Mouse (Mus musculus) liver, embryonic 14.5 days (tissue): Measurements from ENCODE around the gene Cacnb4. TPM values are rescaled to one million over a fixed set of nuclear protein-coding genes. Genes with fewer than 3 reads are reported as not detected.

ENCODE experiments used
- ATAC-seq: fragments of 200-750 bp; cut with Nextera tagmentation; 2 replicates; pipeline ENCODE4 v1.8.0; 2017; ENCODE audit warnings: moderate number of reproducible peaks, mild to moderate bottlenecking, moderate library complexity; ENCODE audit not compliant: insufficient read depth
- DNase-seq, 3 experiments: peaks; one replicate each; pipeline ENCODE4 v3.0.0-alpha.2; 2012 to 2013; ENCODE audit warnings: low read depth in 3 of 3, low spot score in 3 of 3
- H3K27ac ChIP-seq: fragments of 300-500 bp; sonication (generic); 2 replicates; pipeline ENCODE4 v1.5.1; 2014; ENCODE audit warnings: moderate library complexity, mild to moderate bottlenecking, control low read depth, inconsistent platforms
- H3K27me3 ChIP-seq: fragments of 300-500 bp; sonication (generic); 2 replicates; pipeline ENCODE4 v1.6.1; 2014; ENCODE audit warnings: mild to moderate bottlenecking, low read length, moderate library complexity; ENCODE audit not compliant: control insufficient read depth, insufficient read depth
- H3K36me3 ChIP-seq: fragments of 300-500 bp; sonication (generic); replicated peaks from 2 replicates; pipeline ENCODE4 v1.6.1; 2014; ENCODE audit warnings: low read depth; ENCODE audit not compliant: control insufficient read depth, insufficient read depth
- H3K4me1 ChIP-seq, 2 experiments: fragments of 200-500 bp in 1 of 2; fragments of 300-500 bp in 1 of 2; sonication (generic) in 1 of 2; replicated peaks; 2 replicates each; pipeline ENCODE4 v1.6.1; 2012 to 2014; ENCODE audit warnings: antibody characterized with exemption in 1 of 2, inconsistent platforms in 1 of 2, low read length in 1 of 2; ENCODE audit not compliant: control insufficient read depth in 2 of 2, insufficient read depth in 2 of 2
- H3K4me2 ChIP-seq: fragments of 300-500 bp; sonication (generic); 2 replicates; pipeline ENCODE4 v1.6.1; 2014; ENCODE audit warnings: low read depth, mild to moderate bottlenecking, control low read depth, moderate library complexity
- H3K4me3 ChIP-seq, 2 experiments: fragments of 200-500 bp in 1 of 2; fragments of 300-500 bp in 1 of 2; sonication (generic) in 1 of 2; 2 replicates each; pipeline ENCODE4 v1.5.1; 2012 to 2014; ENCODE audit warnings: low read depth in 2 of 2, low read length in 2 of 2, mild to moderate bottlenecking in 2 of 2, control low read depth in 1 of 2, inconsistent platforms in 1 of 2, moderate library complexity in 1 of 2; ENCODE audit not compliant: insufficient read depth in 1 of 2
- H3K9ac ChIP-seq: fragments of 300-500 bp; sonication (generic); replicated peaks from 2 replicates; pipeline ENCODE4 v1.6.1; 2014; ENCODE audit warnings: mild to moderate bottlenecking, control low read depth, moderate library complexity
- H3K9me3 ChIP-seq: fragments of 300-500 bp; sonication (generic); 2 replicates; pipeline ENCODE4 v1.6.1; 2016; ENCODE audit warnings: low read length, mixed read lengths; ENCODE audit not compliant: control insufficient read depth
- CTCF ChIP-seq: IDR thresholded peaks from 2 replicates; pipeline ENCODE4 v1.5.1; 2016; ENCODE audit warnings: antibody characterized with exemption, low read depth, control low read depth
- EP300 ChIP-seq: IDR thresholded peaks from 2 replicates; pipeline ENCODE4 v1.6.1; 2016; ENCODE audit warnings: antibody characterized with exemption, low read depth
- WGBS: fragments of 180-500 bp; shearing (Covaris S2); extraction: QIAGEN DNeasy Blood & Tissue Kit; methylation state at CpG from one replicate; pipeline ENCODE4 v1.1.7; 2014; ENCODE audit not compliant: insufficient replicate concordance; 5-methylcytosine and 5-hydroxymethylcytosine counted together
- polyA plus RNA-seq, 2 experiments: library from polyadenylated mRNA; depleted of rRNA in 1 of 2; stranded (reverse) in 1 of 2; unstranded in 1 of 2; fragments of >200 nt; fragmentation: Nextera tagmentation in 1 of 2; extraction: Ambion mirVana in 1 of 2; gene quantifications; 2 replicates each; pipeline versions ENCODE4 v1.2.1 to v1.2.3; 2012 to 2014

Gene Cacnb4
- polyA plus RNA-seq, 2 experiments = 0.06 to 0.19 TPM

DNA sequence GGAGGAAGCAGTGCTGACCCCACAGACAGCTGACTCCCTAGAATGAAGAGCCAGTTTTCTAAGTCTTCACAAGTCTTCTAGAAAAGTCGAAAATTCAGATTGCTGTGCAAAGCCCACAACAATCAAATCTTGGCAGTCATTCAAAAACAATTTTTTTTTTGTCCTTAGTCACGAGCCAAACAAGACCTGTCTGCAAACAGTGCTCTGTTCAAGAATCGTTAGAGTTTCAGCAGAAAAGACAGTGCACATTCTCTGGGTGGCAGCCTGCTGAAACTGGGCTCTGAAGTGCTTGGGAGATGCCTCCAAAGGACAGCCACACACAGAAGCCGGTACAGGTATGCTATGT, 37.1 kb downstream of the Cacnb4 start:
- Histone ChIP-seq H3K9me3 (no peaks in the 10 kb centered on the region), H3K27me3 (no peaks in the 10 kb centered on the region), H3K36me3 (no peaks in the 10 kb centered on the region), H3K27ac (no peak overlapping the region), H3K4me1 (no peaks in the 10 kb centered on the region), H3K9ac (no peak overlapping the region), H3K4me2 (no peak overlapping the region), H3K4me3 (no peak overlapping the region)
- WGBS = 49% methylated on average over 4 of the region's 4 CpGs
- DNase-seq (no peak), ATAC-seq (no peak)
- TF ChIP-seq CTCF (no peak), EP300 (no peak)

DNA sequence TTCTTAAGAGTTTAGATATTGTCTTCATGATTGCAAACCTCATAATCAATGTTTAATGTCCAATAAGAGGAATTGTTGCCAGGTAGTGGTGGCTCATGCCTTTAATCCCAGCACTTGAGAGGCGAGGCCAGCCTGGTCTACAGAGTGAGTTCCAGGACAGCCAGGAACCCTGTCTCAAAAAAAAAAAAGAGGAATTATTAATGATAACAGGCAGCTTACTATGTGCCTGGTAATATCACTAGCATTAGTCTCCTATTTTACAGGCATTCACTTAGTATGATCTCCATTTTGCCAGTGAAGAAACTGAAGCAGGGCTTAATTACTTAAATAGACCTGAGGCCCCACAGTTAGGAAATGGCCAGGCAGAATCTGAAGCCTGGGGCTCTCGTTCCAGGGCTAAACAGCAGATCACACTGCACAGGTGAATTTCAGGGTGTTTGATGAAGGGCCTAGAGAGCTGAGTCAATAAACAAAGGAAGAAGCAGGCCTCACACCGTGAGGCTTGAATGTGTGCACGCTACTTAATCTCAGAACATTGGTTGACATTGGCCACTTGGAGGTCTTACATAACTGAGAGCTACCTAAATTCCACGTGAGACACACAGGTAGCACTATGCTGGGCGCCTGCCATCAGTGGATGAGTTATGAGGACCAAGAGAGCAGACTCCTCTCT, 37.6 kb downstream of the Cacnb4 start:
- Histone ChIP-seq H3K4me3 (no peak overlapping the region), H3K27me3 (no peaks in the 10 kb centered on the region), H3K4me2 (no peak overlapping the region), H3K9ac (no peak overlapping the region), H3K9me3 (no peaks in the 10 kb centered on the region), H3K27ac (no peak overlapping the region), H3K4me1 (no peaks in the 10 kb centered on the region), H3K36me3 (no peaks in the 10 kb centered on the region)
- DNase-seq (no peak), ATAC-seq (no peak)
- TF ChIP-seq CTCF (no peak), EP300 (no peak)
- WGBS = 42% methylated on average over 6 of the region's 6 CpGs

- Histone ChIP-seq H3K36me3 (no peaks in the 10 kb centered on the region), H3K4me1 (no peaks in the 10 kb centered on the region), H3K9me3 (no peaks in the 10 kb centered on the region), H3K9ac (no peak overlapping the region), H3K4me3 (no peak overlapping the region), H3K27ac (no peak overlapping the region), H3K27me3 (no peaks in the 10 kb centered on the region), H3K4me2 (no peak overlapping the region)
- DNase-seq (no peak), ATAC-seq (no peak)
- WGBS = 23% methylated on average over 4 of the region's 4 CpGs
- no peak for TF ChIP-seq EP300
These were observed 38.4 kb downstream of the Cacnb4 start for GRCm38 (mm10) chr2:52638226-52638625.

DNA sequence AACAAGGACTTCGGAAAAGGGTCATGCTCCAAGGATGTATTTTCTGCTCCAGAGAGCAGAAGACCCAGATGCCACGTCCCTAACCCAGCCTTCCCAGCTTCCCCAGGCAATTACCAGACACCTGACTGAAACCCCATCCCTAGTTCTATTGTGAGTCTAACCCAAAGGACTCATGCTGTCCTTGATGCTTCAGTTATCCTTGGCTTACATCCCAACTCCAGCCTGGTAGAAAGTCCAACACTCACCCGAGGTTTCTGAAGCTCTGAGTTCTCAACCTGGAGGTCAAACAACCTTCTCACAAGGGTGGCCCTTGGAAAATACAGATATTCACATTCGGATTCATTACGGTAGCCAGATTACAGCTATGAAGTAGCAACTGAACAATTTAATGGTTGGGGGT, 40.6 kb downstream of the Cacnb4 start:
- Histone ChIP-seq H3K4me3 (no peak overlapping the region), H3K36me3 (no peaks in the 10 kb centered on the region), H3K9me3 (no peaks in the 10 kb centered on the region), H3K27ac (no peak overlapping the region), H3K9ac (no peak overlapping the region), H3K4me1 (no peaks in the 10 kb centered on the region), H3K4me2 (no peak overlapping the region), H3K27me3 (no peaks in the 10 kb centered on the region)
- DNase-seq = no peak
- no peak for TF ChIP-seq EP300
- TF ChIP-seq CTCF = no peak
- 54% methylated on average over 5 of the region's 5 CpGs for WGBS
- no peak for ATAC-seq

DNA sequence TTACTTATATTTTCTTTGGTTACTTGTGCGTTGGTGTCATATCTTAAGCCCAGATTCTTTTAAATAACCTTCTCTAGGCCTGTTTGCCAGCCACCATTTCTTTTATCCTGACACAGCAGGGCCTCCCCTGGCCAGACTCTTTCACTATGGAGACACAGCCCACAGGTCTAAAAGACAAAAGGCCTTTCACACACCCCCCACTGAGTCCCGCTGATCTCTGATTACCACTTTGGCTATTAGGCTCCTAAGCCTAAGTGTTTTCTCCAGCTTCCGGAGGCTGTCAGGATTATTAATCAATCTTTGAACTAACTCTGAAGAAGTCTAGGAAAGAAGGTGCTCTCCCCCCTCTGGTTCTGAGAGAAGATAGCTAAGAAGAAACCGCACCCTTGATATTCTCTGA, 41.3 kb downstream of the Cacnb4 start:
- no peak overlapping the region for H3K4me2 ChIP-seq
- no peaks in the 10 kb centered on the region for H3K9me3 ChIP-seq
- H3K4me1 ChIP-seq = no peaks in the 10 kb centered on the region
- H3K27ac ChIP-seq = no peak overlapping the region
- no peak overlapping the region for H3K9ac ChIP-seq
- H3K27me3 ChIP-seq = no peaks in the 10 kb centered on the region
- no peaks in the 10 kb centered on the region for H3K36me3 ChIP-seq
- TF ChIP-seq CTCF (no peak), EP300 (no peak)
- no peak overlapping the region for H3K4me3 ChIP-seq
- ATAC-seq = no peak
- 46% methylated on average over 4 of the region's 4 CpGs for WGBS
- no peak for DNase-seq
